Mouse (Mus musculus): Measurements from ENCODE around the gene Klhl5.

DNA sequence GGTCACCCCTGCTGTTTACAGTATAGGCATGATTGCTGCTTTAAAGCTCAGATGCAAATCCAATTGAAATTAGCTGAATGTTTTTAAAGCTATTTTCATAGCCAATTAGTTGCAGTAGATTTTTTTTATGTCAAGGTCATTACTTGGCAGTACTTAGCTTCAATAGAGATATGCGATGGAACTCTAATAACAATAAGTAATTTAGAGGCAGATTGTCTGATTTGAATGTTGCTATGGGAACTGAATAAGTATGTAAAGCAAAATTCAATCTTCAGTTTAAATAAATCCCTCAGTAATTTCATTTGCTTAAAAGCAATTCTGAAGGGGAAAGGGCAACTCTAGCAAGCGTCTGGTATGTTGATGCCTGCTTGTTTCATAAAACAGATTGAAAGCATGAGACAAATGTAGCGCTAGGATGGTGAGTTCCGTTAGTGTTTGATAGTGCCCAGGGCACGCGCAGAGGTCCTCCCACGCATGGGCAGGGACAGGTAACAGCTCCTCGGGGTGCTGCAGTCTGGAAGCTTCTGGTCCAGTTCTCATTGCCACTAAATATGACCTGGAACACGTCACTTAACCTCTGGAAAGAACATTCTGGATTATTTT lies 38.3 kb downstream of the Klhl5 start:
- TF ChIP-seq MYOD1 (IDR thresholded peaks at IDR 0.05; ENCODE audit: control insufficient read depth in 1 of 3, insufficient read length in 2 of 3, low read depth in 2 of 3), result no peak
- no peak for TF ChIP-seq POLR2AphosphoS2 (IDR thresholded peaks at IDR 0.05; ENCODE audit: insufficient read length, low read depth)
- TF ChIP-seq POLR2A (IDR thresholded peaks at IDR 0.05; ENCODE audit: insufficient read length, low read depth), result no peak
- TF ChIP-seq USF1 (IDR thresholded peaks at IDR 0.05; ENCODE audit: low read depth), result no peak
- no peak for TF ChIP-seq CEBPB (IDR thresholded peaks at IDR 0.05; ENCODE audit: insufficient read depth, poor library complexity, severe bottlenecking)
- no peak for TF ChIP-seq SRF (IDR thresholded peaks at IDR 0.05; ENCODE audit: control insufficient read depth, insufficient read length, low read depth)
- no peak for TF ChIP-seq TCF12 (IDR thresholded peaks at IDR 0.05; ENCODE audit: insufficient read depth, poor library complexity, severe bottlenecking)
